Mouse (Mus musculus): ENCODE data around the gene Kdm7a. TPM values are rescaled to one million over a fixed set of nuclear protein-coding genes. Genes with fewer than 3 reads are reported as not detected.
A peak's percentile ranks its signal among the peaks of the same experiment; 100 is the strongest.

The Kdm7a gene
- polyA plus RNA-seq, 1 experiment from 2014 or later: 5.8 TPM

- Histone ChIP-seq H3K27me3 (no peaks in the 10 kb centered on the region), H3K27ac (no peak overlapping the region), H3K4me1 (peaks cover 8% of the 10 kb centered on the region; the same call in 1 of the 2 replicates), H3K4me3 (no peak overlapping the region), H3K4me2 (no peak overlapping the region), H3K9me3 (no peaks in the 10 kb centered on the region), H3K9ac (no peak overlapping the region), H3K36me3 (no peaks in the 10 kb centered on the region)
- WGBS: 77% methylated on average over 8 of the region's 8 CpGs
- no peak for ATAC-seq (ENCODE audit: insufficient number of reproducible peaks, insufficient read depth, low FRiP score, low TSS enrichment, low read depth)
These were observed 24.1 kb upstream of the Kdm7a start for GRCm38 (mm10) chr6:39230664-39231063.

- H3K27ac ChIP-seq: no peak overlapping the region
- ATAC-seq (ENCODE audit: insufficient number of reproducible peaks, insufficient read depth, low FRiP score, low TSS enrichment, low read depth): no peak
- H3K4me1 ChIP-seq: peaks cover 16% of the 10 kb centered on the region
- H3K36me3 ChIP-seq: no peaks in the 10 kb centered on the region
- H3K4me3 ChIP-seq: no peak overlapping the region
- no peak overlapping the region; the same call in 1 of the 2 replicates for H3K9ac ChIP-seq
- WGBS: 52% methylated on average over 9 of the region's 9 CpGs
- no peaks in the 10 kb centered on the region for H3K27me3 ChIP-seq
- H3K9me3 ChIP-seq: no peaks in the 10 kb centered on the region
- peak overlapping the region; percentile 2; the same call in 1 of the 2 replicates for H3K4me2 ChIP-seq
These were observed 20.0 kb upstream of the Kdm7a start for GRCm38 (mm10) chr6:39226610-39226955.

GRCm38 (mm10) chr6:39225876-39226609 is 19.5 kb upstream of the Kdm7a start:
- no peak overlapping the region; the same call in 1 of the 2 replicates for H3K9ac ChIP-seq
- H3K27me3 ChIP-seq: no peaks in the 10 kb centered on the region
- no peak overlapping the region for H3K27ac ChIP-seq
- H3K4me1 ChIP-seq: peaks cover 16% of the 10 kb centered on the region
- H3K4me2 ChIP-seq: peak overlapping the region; percentile 2; the same call in 1 of the 2 replicates
- H3K9me3 ChIP-seq: no peaks in the 10 kb centered on the region
- ATAC-seq (ENCODE audit: insufficient number of reproducible peaks, insufficient read depth, low FRiP score, low TSS enrichment, low read depth): no peak
- 22% methylated on average over 7 of the region's 7 CpGs for WGBS
- no peak overlapping the region for H3K4me3 ChIP-seq
- H3K36me3 ChIP-seq: no peaks in the 10 kb centered on the region

- H3K36me3 ChIP-seq: no peaks in the 10 kb centered on the region
- peaks cover 11% of the 10 kb centered on the region; the same call in 1 of the 2 replicates for H3K4me1 ChIP-seq
- H3K4me3 ChIP-seq: no peak overlapping the region
- H3K9ac ChIP-seq: no peak overlapping the region
- H3K27me3 ChIP-seq: no peaks in the 10 kb centered on the region
- ATAC-seq (ENCODE audit: insufficient number of reproducible peaks, insufficient read depth, low FRiP score, low TSS enrichment, low read depth): no peak
- no peak overlapping the region for H3K4me2 ChIP-seq
- H3K27ac ChIP-seq: no peak overlapping the region
- H3K9me3 ChIP-seq: no peaks in the 10 kb centered on the region
- WGBS: 64% methylated on average over 5 of the region's 5 CpGs
These were observed 16.8 kb upstream of the Kdm7a start for GRCm38 (mm10) chr6:39223328-39223885.

- Histone ChIP-seq H3K27ac (no peak overlapping the region), H3K9me3 (no peaks in the 10 kb centered on the region), H3K27me3 (no peaks in the 10 kb centered on the region), H3K4me1 (peaks cover 11% of the 10 kb centered on the region; the same call in 1 of the 2 replicates), H3K9ac (no peak overlapping the region), H3K4me2 (no peak overlapping the region), H3K4me3 (no peak overlapping the region), H3K36me3 (no peaks in the 10 kb centered on the region)
- 71% methylated on average over 5 of the region's 5 CpGs for WGBS
- no peak for ATAC-seq (ENCODE audit: insufficient number of reproducible peaks, insufficient read depth, low FRiP score, low TSS enrichment, low read depth)
These were observed 15.9 kb upstream of the Kdm7a start for GRCm38 (mm10) chr6:39222487-39222886.

GRCm38 (mm10) chr6:39217961-39218360 is 11.4 kb upstream of the Kdm7a start:
- no peaks in the 10 kb centered on the region for H3K9me3 ChIP-seq
- H3K9ac ChIP-seq: no peak overlapping the region

GRCm38 (mm10) chr6:39217138-39217537 is 10.5 kb upstream of the Kdm7a start:
- Histone ChIP-seq H3K4me2 (no peak overlapping the region), H3K4me3 (no peak overlapping the region), H3K9ac (no peak overlapping the region), H3K27ac (no peak overlapping the region), H3K36me3 (no peaks in the 10 kb centered on the region), H3K9me3 (no peaks in the 10 kb centered on the region), H3K4me1 (no peaks in the 10 kb centered on the region), H3K27me3 (no peaks in the 10 kb centered on the region)
- 96% methylated on average over 3 of the region's 3 CpGs for WGBS
- ATAC-seq (ENCODE audit: insufficient number of reproducible peaks, insufficient read depth, low FRiP score, low TSS enrichment, low read depth): no peak

More at GRCm38 (mm10) chr6:39217961-39218360, 11.4 kb upstream of the Kdm7a start:
- WGBS: 79% methylated on average over 2 of the region's 2 CpGs
- no peak overlapping the region for H3K4me3 ChIP-seq
- no peaks in the 10 kb centered on the region for H3K4me1 ChIP-seq
- ATAC-seq (ENCODE audit: insufficient number of reproducible peaks, insufficient read depth, low FRiP score, low TSS enrichment, low read depth): no peak
- H3K4me2 ChIP-seq: no peak overlapping the region
- no peak overlapping the region for H3K27ac ChIP-seq
- H3K27me3 ChIP-seq: no peaks in the 10 kb centered on the region
- no peaks in the 10 kb centered on the region for H3K36me3 ChIP-seq

GRCm38 (mm10) chr6:39214949-39215606 is 8.5 kb upstream of the Kdm7a start:
- WGBS: 77% methylated on average over 5 of the region's 5 CpGs
- Histone ChIP-seq H3K9me3 (no peaks in the 10 kb centered on the region), H3K36me3 (no peaks in the 10 kb centered on the region), H3K27me3 (no peaks in the 10 kb centered on the region), H3K27ac (no peak overlapping the region), H3K4me3 (no peak overlapping the region), H3K4me2 (no peak overlapping the region), H3K4me1 (no peaks in the 10 kb centered on the region), H3K9ac (no peak overlapping the region)
- ATAC-seq (ENCODE audit: insufficient number of reproducible peaks, insufficient read depth, low FRiP score, low TSS enrichment, low read depth): no peak

GRCm38 (mm10) chr6:39209677-39210076 is 3.1 kb upstream of the Kdm7a start:
- H3K4me1 ChIP-seq: no peaks in the 10 kb centered on the region
- 84% methylated on average over 4 of the region's 4 CpGs for WGBS
- H3K4me3 ChIP-seq: no peak overlapping the region
- H3K4me2 ChIP-seq: no peak overlapping the region
- H3K27ac ChIP-seq: no peak overlapping the region
- H3K9ac ChIP-seq: no peak overlapping the region
- no peaks in the 10 kb centered on the region for H3K36me3 ChIP-seq
- H3K27me3 ChIP-seq: no peaks in the 10 kb centered on the region
- no peaks in the 10 kb centered on the region for H3K9me3 ChIP-seq
- ATAC-seq (ENCODE audit: insufficient number of reproducible peaks, insufficient read depth, low FRiP score, low TSS enrichment, low read depth): no peak

GRCm38 (mm10) chr6:39208181-39208580 is 1.6 kb upstream of the Kdm7a start:
- Histone ChIP-seq H3K9me3 (no peaks in the 10 kb centered on the region), H3K9ac (no peak overlapping the region), H3K27me3 (no peaks in the 10 kb centered on the region), H3K27ac (no peak overlapping the region), H3K4me3 (no peak overlapping the region), H3K4me1 (0 out of 2 replicates have a peak, but pooled peaks cover 5% of the 10 kb centered on the region), H3K4me2 (no peak overlapping the region), H3K36me3 (no peaks in the 10 kb centered on the region)
- ATAC-seq (ENCODE audit: insufficient number of reproducible peaks, insufficient read depth, low FRiP score, low TSS enrichment, low read depth): no peak
- WGBS: 75% methylated on average over 4 of the region's 4 CpGs

GRCm38 (mm10) chr6:39205650-39206580 is 674 bp downstream of the Kdm7a start:
- H3K4me2 ChIP-seq: peak overlapping the region; percentile 77
- 0 out of 2 replicates have a peak, but pooled peaks cover 5% of the 10 kb centered on the region for H3K4me1 ChIP-seq
- H3K4me3 ChIP-seq: peak overlapping the region; percentile 94
- WGBS: under 1% methylated on average over 104 of the region's 121 CpGs
- H3K9me3 ChIP-seq: no peaks in the 10 kb centered on the region
- H3K27me3 ChIP-seq: no peaks in the 10 kb centered on the region
- H3K27ac ChIP-seq: peak overlapping the region; percentile 98
- peak; percentile 67 for ATAC-seq (ENCODE audit: insufficient number of reproducible peaks, insufficient read depth, low FRiP score, low TSS enrichment, low read depth)
- peak overlapping the region; percentile 97 for H3K9ac ChIP-seq
- no peaks in the 10 kb centered on the region for H3K36me3 ChIP-seq
